In genomic region chr19:4813015-4813414, GRCm38 (mm10) we compare ENCODE assay signal across 11 mouse cellular contexts. TPM values are rescaled to one million over a fixed set of nuclear protein-coding genes. Genes with fewer than 3 reads are reported as not detected.
DNase-seq lines count a peak whose midpoint lies in the region; ATAC-seq lines count a peak whose summit lies in the region.
"Had no signal": no experiment of that assay in that cellular context is flagged by ENCODE, and none has a peak within 500 bp of the region (broad histone marks: within the 10 kb centered on the region; RNA-seq: fewer than 3 reads in every experiment).

No protein-coding gene starts in this region.

- no peak for ATAC-seq in kidney, embryonic 15.5 days (replicated peaks; ENCODE audit: low FRiP score)
- ATAC-seq in erythroid progenitor cell, adult 5-6 weeks (replicated peaks; ENCODE audit: low FRiP score, poor library complexity, severe bottlenecking) = no peak
- ATAC-seq: midbrain, embryonic 15.5 days had no signal

- H3K9me3 ChIP-seq in kidney, embryonic 15.5 days (replicated peaks) = no peaks in the 10 kb centered on the region
- H3K9me3 ChIP-seq: midbrain, embryonic 15.5 days had no signal

- H3K4me3 ChIP-seq in kidney, embryonic 15.5 days (replicated peaks) = no peak overlapping the region

- no peak overlapping the region for H3K27ac ChIP-seq in kidney, embryonic 15.5 days
- H3K27ac ChIP-seq: midbrain, embryonic 15.5 days had no signal

- no peak overlapping the region for H3K9ac ChIP-seq in kidney, embryonic 15.5 days
- H3K9ac ChIP-seq: midbrain, embryonic 15.5 days had no signal

- peaks cover 22% of the 10 kb centered on the region for H3K4me1 ChIP-seq in kidney, embryonic 15.5 days

- H3K4me2 ChIP-seq in kidney, embryonic 15.5 days = no peak overlapping the region

- H3K36me3 ChIP-seq in kidney, embryonic 15.5 days = no peaks in the 10 kb centered on the region
- H3K36me3 ChIP-seq: midbrain, embryonic 15.5 days had no signal

- DNase-seq in kidney, adult 11 months = peak; percentile 30
- DNase-seq in CD4-positive helper T cell, adult 2 months (ENCODE audit: low read depth, low spot score) = peak; percentile 44
- DNase-seq in R1 (ENCODE audit: low read depth, low spot score) = peak; percentile 88
- peak; percentile 41 for DNase-seq in lung, postnatal 10 days
- no peak for DNase-seq in urinary bladder, postnatal 10 days (ENCODE audit: low spot score)
- no peak for DNase-seq in layer of hippocampus, postnatal 25 days (ENCODE audit: extremely low spot score in 1 of 2, low spot score in 1 of 2)
- DNase-seq: heart, postnatal 36 days had no signal

- 85% methylated on average over 6 of the region's 6 CpGs for WGBS in kidney, embryonic 15.5 days

- no peaks in the 10 kb centered on the region for H3K27me3 ChIP-seq in kidney, embryonic 15.5 days
- H3K27me3 ChIP-seq: midbrain, embryonic 15.5 days had no signal

RNA-seq across cellular contexts. Expression of gene Rbm14, which starts 1.6 kb away (rescaled TPM):
- polyA plus RNA-seq in kidney, embryonic 15.5 days (2015; fragmentation: Nextera tagmentation; extraction: Ambion mirVana) = 97.3 and 103 TPM in 2 replicates
- total RNA-seq in layer of hippocampus, postnatal 25 days (2021) = 10 to 100 TPM; 53.0 to 53.9 TPM
- total RNA-seq in erythroid progenitor cell, adult 5-6 weeks (2015; ENCODE audit: low replicate concordance) = 28.1 and 35.3 TPM in 2 replicates
- 27.7 and 27.9 TPM in 2 replicates for total RNA-seq in erythroid progenitor cell, adult 5-6 weeks (2017; ENCODE audit: low replicate concordance)

RNA-seq across cellular contexts. Expression of gene Gm21992, which starts 1.6 kb away (rescaled TPM):
- polyA plus RNA-seq in kidney, embryonic 15.5 days (2015; fragmentation: Nextera tagmentation; extraction: Ambion mirVana) = 38.2 and 40.3 TPM in 2 replicates
- total RNA-seq in layer of hippocampus, postnatal 25 days (2021) = 10 to 100 TPM; 21.2 to 28.3 TPM
- 13.7 and 83.8 TPM in 2 replicates for total RNA-seq in erythroid progenitor cell, adult 5-6 weeks (2015; ENCODE audit: low replicate concordance)
- 29.0 and 62.2 TPM in 2 replicates for total RNA-seq in erythroid progenitor cell, adult 5-6 weeks (2017; ENCODE audit: low replicate concordance)

RNA-seq across cellular contexts. Expression of gene Rbm4, which starts 19.3 kb away (rescaled TPM):
- 66.1 and 67.6 TPM in 2 replicates for polyA plus RNA-seq in kidney, embryonic 15.5 days (2015; fragmentation: Nextera tagmentation; extraction: Ambion mirVana)
- 10 to 100 TPM; 81.1 to 82.0 TPM for total RNA-seq in layer of hippocampus, postnatal 25 days (2021)
- 41.5 and 67.4 TPM in 2 replicates for total RNA-seq in erythroid progenitor cell, adult 5-6 weeks (2015; ENCODE audit: low replicate concordance)
- 106 and 172 TPM in 2 replicates for total RNA-seq in erythroid progenitor cell, adult 5-6 weeks (2017; ENCODE audit: low replicate concordance)

RNA-seq across cellular contexts. Expression of gene Ccs, which starts 26.1 kb away (rescaled TPM):
- 59.3 and 64.5 TPM in 2 replicates for polyA plus RNA-seq in kidney, embryonic 15.5 days (2015; fragmentation: Nextera tagmentation; extraction: Ambion mirVana)
- 10 to 100 TPM; 30.6 to 37.8 TPM for total RNA-seq in layer of hippocampus, postnatal 25 days (2021)
- 30.2 and 74.6 TPM in 2 replicates for total RNA-seq in erythroid progenitor cell, adult 5-6 weeks (2015; ENCODE audit: low replicate concordance)
- total RNA-seq in erythroid progenitor cell, adult 5-6 weeks (2017; ENCODE audit: low replicate concordance) = 63.1 and 81.9 TPM in 2 replicates

RNA-seq across cellular contexts. Expression of gene Ccdc87, which starts 26.2 kb away (rescaled TPM):
- polyA plus RNA-seq in kidney, embryonic 15.5 days (2015; fragmentation: Nextera tagmentation; extraction: Ambion mirVana) = not detected in 2 replicates
- total RNA-seq in layer of hippocampus, postnatal 25 days (2021) = 1 to 10 TPM; 1.8 to 2.2 TPM
- total RNA-seq in erythroid progenitor cell, adult 5-6 weeks (2015; ENCODE audit: low replicate concordance) = not detected in 2 replicates
- total RNA-seq in erythroid progenitor cell, adult 5-6 weeks (2017; ENCODE audit: low replicate concordance) = not detected in 2 replicates
- total RNA-seq: heart, postnatal 36 days had no signal
- polyA plus RNA-seq: stomach, embryonic 16.5 days had no signal

Comparison
In these comparisons a context has a peak if more than half of its experiments do, and no peak if none do; other contexts are left out.
1. DNase-seq: peak in kidney, adult 11 months (single experiment), CD4-positive helper T cell, adult 2 months (single experiment), R1 (single experiment) and lung, postnatal 10 days (single experiment); none in urinary bladder, postnatal 10 days (single experiment) and layer of hippocampus, postnatal 25 days (0 of 2).